Mouse (Mus musculus) midbrain, embryonic 15.5 days (tissue): ENCODE results near the gene Wdr13. TPM values are rescaled to one million over a fixed set of nuclear protein-coding genes. Genes with fewer than 3 reads are reported as not detected.

Source experiments
- polyA plus RNA-seq: library from polyadenylated mRNA; unstranded; fragments of >200 nt; fragmentation: Nextera tagmentation; extraction: Ambion mirVana; gene quantifications from 2 replicates; pipeline ENCODE4 v1.2.1, GENCODE M21; 2015

Gene Wdr13
- polyA plus RNA-seq, 1 experiment from 2014 or later = 72.9 TPM

Other genes with a start within 250 kb of the Wdr13 start
- gene Slc35a2, start 248.9 kb downstream of the Wdr13 start, polyA plus RNA-seq = 42.2 and 42.9 TPM in 2 replicates
- 222 and 224 TPM in 2 replicates for gene Pqbp1, start 233.6 kb downstream of the Wdr13 start, polyA plus RNA-seq
- 173 and 178 TPM in 2 replicates for gene Timm17b, start 233.5 kb downstream of the Wdr13 start, polyA plus RNA-seq
- gene Gm10491, start 225.1 kb downstream of the Wdr13 start, polyA plus RNA-seq = not detected in 2 replicates
- 1.2 TPM in 1 of 2 replicates, not detected in the other for gene Gm10490, start 223.3 kb downstream of the Wdr13 start, polyA plus RNA-seq
- 273 and 288 TPM in 2 replicates for gene Pcsk1n, start 213.1 kb downstream of the Wdr13 start, polyA plus RNA-seq
- not detected in 2 replicates for gene Eras, start 204.3 kb downstream of the Wdr13 start, polyA plus RNA-seq
- gene Hdac6, start 185.0 kb downstream of the Wdr13 start, polyA plus RNA-seq = 76.8 and 79.0 TPM in 2 replicates
- 0.12 and 0.42 TPM in 2 replicates for gene Gata1, start 154.8 kb downstream of the Wdr13 start, polyA plus RNA-seq
- gene Glod5, start 114.4 kb downstream of the Wdr13 start, polyA plus RNA-seq = 0.27 and 0.46 TPM in 2 replicates
- gene Suv39h1, start 58.1 kb downstream of the Wdr13 start, polyA plus RNA-seq = 40.7 and 42.0 TPM in 2 replicates
- gene Was, start 42.4 kb downstream of the Wdr13 start, polyA plus RNA-seq = 0.13 and 0.18 TPM in 2 replicates
- 272 and 285 TPM in 2 replicates for gene Rbm3, start 13.0 kb upstream of the Wdr13 start, polyA plus RNA-seq
- 25.8 and 26.8 TPM in 2 replicates for gene Tbc1d25, start 43.3 kb upstream of the Wdr13 start, polyA plus RNA-seq
- 26.9 and 31.8 TPM in 2 replicates for gene Ebp, start 60.6 kb upstream of the Wdr13 start, polyA plus RNA-seq
- gene Porcn, start 73.6 kb upstream of the Wdr13 start, polyA plus RNA-seq = 53.0 and 53.9 TPM in 2 replicates
- 51.3 and 51.7 TPM in 2 replicates for gene Ftsj1, start 119.5 kb upstream of the Wdr13 start, polyA plus RNA-seq
- gene Slc38a5, start 138.2 kb upstream of the Wdr13 start, polyA plus RNA-seq = 47.5 and 48.4 TPM in 2 replicates
- gene Ssxb10, start 194.5 kb upstream of the Wdr13 start, polyA plus RNA-seq = not detected in 2 replicates
- not detected in 2 replicates for gene Ssxb9, start 234.1 kb upstream of the Wdr13 start, polyA plus RNA-seq